Mouse (Mus musculus) T-helper 17 cell (primary cell): Measurements from ENCODE around the gene Bik.

Source experiments
- in situ Hi-C, 2 experiments: fragments of 300-600 bp; cut with MboI, MseI; formaldehyde crosslinking; loops; 1 replicate in 1 of 2; 2 replicates in 1 of 2; pipeline ENCODE4 v1.15.1; 2025; ENCODE audit warnings: high pct_unique_total_duplicates in 2 of 2

Bik gene

GRCm38 (mm10) chr15:83510805-83511405, 15.8 kb upstream of the Bik start, which contains the start of gene Ttll1:
TSS of gene Ttll1 (minus strand) at chr15:83510893.
- in situ Hi-C loops, result loop anchor here (10.0 kb wide), 2 partner anchors 356 to 1236 kb away; partner anchors contain the start of gene Sept3 (in 1 of the 2)

DNA sequence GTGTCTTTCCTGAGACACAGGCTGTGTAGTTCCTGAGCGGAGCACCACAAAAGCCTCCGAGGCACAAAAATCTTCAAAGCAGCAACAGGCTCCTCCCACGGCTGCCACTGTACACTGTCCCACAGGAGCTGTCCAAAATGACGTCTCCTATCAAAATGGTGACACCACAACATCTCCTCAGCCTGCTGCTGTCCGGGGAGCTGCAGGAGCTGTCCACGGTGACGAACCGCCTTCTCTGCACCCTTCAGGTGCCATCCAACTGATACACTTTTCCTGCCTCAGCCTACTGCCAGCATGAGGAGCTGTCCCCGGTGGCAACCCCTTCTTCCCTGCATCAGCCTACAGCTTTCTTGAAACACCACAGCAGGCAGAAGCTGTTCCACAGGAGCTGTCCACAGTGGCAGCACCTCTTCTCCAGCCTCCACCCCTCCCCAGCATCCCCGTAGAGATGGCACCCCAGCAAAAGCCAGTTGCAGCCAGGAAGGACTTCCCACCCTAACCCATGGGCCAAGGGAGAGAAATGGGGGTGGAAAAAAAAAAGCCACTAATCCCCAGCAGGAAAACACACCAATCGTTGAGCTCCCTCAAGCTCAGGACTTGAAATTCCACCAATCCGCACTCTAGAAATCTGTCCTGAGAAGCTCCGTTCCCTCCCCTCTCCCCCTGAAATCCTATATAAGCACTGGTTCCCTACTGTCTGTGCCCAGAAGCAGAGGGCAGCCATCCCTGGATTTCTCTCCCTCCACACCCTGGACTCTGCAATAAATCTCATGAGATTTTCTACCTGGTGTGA, 14.0 kb upstream of the Bik start:
- in situ Hi-C loops, result loop anchor here (10.0 kb wide), 2 partner anchors 358 to 1238 kb away; partner anchors contain the start of gene Sept3 (in 1 of the 2)

DNA sequence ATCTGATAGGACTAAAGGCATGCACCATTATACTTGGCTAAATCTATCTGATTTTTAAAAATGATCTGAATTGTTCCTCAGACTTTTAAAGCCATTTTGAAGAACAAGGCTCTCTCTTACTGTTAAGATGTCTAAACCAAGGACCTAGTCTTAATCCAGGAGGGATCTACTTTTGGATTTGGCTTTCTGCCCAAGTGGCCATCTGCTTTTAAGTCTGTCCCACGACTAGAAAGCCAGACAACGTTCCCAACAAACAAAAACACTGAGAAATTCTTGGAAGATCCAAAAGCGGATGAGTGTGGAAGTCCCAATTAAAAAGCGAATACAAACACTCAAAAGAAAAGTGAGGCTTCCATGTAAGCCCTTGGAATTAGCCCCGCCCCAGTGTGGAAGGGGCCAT, 11.6 kb upstream of the Bik start:
- in situ Hi-C loops, result loop anchor here (10.0 kb wide), 2 partner anchors 360 to 1240 kb away; partner anchors contain the start of gene Sept3 (in 1 of the 2)

DNA sequence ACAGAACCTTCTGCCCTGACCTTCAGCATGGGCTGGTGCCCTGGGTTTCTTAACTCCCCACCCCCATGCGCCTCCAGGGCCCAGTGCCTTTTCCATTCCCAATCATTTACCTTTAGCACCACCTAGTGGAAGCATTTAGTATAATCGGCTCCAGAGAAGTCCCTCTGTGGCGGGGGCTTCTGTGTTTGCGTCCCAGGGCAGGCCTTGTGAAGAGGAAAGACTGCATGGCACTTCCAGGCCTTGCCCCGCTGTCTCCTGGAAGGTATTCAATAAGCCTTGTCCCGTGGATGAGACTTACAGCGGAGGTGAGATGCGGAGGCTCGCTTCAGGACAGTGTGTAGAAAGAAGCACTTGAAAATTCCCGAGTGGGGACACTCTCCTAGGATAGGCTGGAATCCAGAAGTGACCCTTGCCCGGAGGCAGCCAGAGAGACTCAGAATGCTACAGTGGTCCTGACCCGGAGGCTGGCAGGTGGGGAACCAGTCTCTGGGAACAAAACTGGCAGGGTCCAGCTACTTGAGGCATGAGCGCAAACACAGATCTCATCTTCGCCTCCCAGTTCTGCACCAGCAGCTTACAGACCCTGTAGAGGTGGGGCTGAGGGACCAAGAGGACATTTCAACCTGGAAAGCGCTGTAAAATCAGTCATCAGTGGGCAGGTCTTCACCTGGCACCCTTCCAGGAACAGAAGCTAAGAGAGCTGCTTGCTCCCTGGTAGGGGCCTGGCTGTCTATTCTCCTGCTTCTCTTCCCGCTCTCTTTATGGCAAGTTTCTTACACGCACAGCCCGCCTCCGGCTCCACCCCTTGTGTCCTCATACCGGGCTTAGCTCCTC, 8.2 kb upstream of the Bik start:
- in situ Hi-C loops, result loop anchor here (10.0 kb wide), 2 partner anchors 364 to 1244 kb away; partner anchors contain the start of gene Sept3 (in 1 of the 2)

- in situ Hi-C loops, result no loop called here
Measured at GRCm38 (mm10) chr15:83520861-83521382, 5.7 kb upstream of the Bik start.

- in situ Hi-C loops, result no loop called here
Measured at GRCm38 (mm10) chr15:83523196-83523595, 3.5 kb upstream of the Bik start.

GRCm38 (mm10) chr15:83523638-83524332, 2.9 kb upstream of the Bik start:
- in situ Hi-C loops, result no loop called here

DNA sequence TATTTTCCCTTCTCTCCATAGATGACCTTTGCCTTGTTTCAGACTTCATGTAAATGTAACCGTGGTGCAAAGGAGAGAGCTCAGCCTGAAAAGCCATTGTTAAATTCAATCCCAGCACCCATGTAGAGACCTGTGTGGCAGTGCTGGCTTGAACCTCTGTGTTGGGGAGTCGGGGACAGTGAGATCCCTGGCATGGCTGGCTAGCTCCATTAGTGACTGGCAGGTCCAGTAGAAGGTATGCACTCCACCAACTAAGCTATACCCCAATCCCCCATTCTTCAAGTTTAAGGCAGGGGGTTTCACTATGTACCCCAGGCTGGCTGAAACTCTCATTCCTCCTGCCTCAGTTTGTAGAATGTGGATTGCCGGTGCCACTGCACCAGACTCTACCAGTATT, 2.3 kb upstream of the Bik start:
- in situ Hi-C loops, result no loop called here

DNA sequence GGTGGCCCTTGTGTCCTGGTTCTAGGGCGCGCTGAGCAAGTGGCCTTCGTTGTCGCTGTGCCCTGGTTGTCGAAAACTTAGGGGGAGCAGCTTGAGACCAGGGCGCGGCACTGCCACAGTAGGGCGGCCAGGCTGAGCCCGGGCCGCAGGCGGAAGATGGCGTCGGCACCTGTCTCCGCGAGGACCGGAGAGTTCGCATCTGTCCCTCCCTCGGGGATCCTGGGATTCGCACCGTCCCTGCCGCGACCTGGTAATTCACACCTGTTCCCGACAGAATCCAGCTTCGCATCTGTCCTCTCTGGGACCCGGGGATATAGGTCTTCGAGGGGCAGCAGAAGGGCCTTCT, 403 bp downstream of the Bik start:
- in situ Hi-C loops, result no loop called here

GRCm38 (mm10) chr15:83527747-83528146, 1.1 kb downstream of the Bik start:
- in situ Hi-C loops, result no loop called here

- in situ Hi-C loops, result no loop called here
Measured at GRCm38 (mm10) chr15:83528892-83529291, 2.2 kb downstream of the Bik start.

- in situ Hi-C loops, result loop anchor here in 1 of 2 experiments (5.0 kb wide), 1 partner anchor 193 kb away; no protein-coding TSS in a partner anchor
Measured at GRCm38 (mm10) chr15:83529765-83530164, 3.1 kb downstream of the Bik start.

- in situ Hi-C loops, result loop anchor here in 1 of 2 experiments (5.0 kb wide), 1 partner anchor 192 kb away; no protein-coding TSS in a partner anchor
Measured at GRCm38 (mm10) chr15:83530233-83530632, 3.6 kb downstream of the Bik start.

- in situ Hi-C loops, result loop anchor here in 1 of 2 experiments (5.0 kb wide), 1 partner anchor 192 kb away; no protein-coding TSS in a partner anchor
Measured at GRCm38 (mm10) chr15:83530688-83531087, 4.0 kb downstream of the Bik start.

GRCm38 (mm10) chr15:83531961-83532469, 5.4 kb downstream of the Bik start:
- in situ Hi-C loops, result loop anchor here in 1 of 2 experiments (5.0 kb wide), 1 partner anchor 190 kb away; no protein-coding TSS in a partner anchor

- in situ Hi-C loops, result loop anchor here in 1 of 2 experiments (5.0 kb wide), 1 partner anchor 190 kb away; no protein-coding TSS in a partner anchor
Measured at GRCm38 (mm10) chr15:83532606-83533005, 5.9 kb downstream of the Bik start.

DNA sequence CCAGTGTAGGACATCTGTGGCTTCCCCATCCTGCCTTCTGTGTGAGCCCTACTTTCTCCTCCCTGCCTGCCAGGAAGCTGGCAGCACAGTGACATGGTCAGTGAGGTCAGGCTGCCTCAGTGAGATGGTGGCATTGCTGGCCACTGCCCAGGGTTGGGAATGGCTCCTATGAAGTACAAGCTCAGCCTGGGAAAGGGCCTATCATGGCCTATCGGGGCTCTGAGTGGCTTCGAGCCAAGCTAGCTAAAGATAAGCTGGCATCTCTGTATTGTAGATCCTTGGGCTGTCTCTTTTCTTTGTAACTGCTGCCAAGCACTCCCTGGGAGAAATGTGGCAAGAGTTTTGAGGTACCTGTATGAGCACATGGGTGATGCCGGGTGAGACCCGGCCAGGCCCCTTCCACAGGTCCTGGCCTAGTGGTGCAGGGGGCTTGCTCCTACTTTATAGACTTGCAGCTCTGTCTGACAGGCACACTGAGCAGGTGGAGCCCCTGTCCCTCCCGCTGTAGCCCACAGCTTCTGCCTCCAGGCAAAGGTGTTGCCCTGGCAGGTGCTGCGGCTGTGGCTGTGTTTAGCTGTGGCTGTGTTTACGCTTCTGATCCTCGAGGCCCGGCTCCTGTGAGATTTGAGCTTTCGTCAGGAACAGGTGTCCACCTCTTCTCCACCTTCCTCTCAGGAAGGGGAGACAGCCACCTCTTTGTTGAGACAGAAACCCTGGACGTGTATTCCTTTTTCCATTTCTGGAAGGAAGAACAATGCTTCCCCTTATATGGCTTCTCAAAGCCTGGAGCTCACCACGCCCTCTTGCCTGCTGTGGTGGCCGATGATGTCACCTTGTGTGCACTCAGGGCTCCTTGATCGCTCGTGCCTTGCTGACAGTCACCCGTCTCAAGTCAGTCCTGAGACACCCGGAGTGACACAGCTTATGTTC, 8.6 kb downstream of the Bik start:
- in situ Hi-C loops, result loop anchor here in 1 of 2 experiments (5.0 kb wide), 1 partner anchor 187 kb away; no protein-coding TSS in a partner anchor

GRCm38 (mm10) chr15:83535890-83536231, 9.2 kb downstream of the Bik start:
- in situ Hi-C loops, result no loop called here

GRCm38 (mm10) chr15:83538855-83539254, 12.2 kb downstream of the Bik start:
- in situ Hi-C loops, result no loop called here
